Mouse (Mus musculus) liver, embryonic 14.5 days (tissue): ENCODE data around the gene Lag3. TPM values are rescaled to one million over a fixed set of nuclear protein-coding genes. Genes with fewer than 3 reads are reported as not detected.

Experiments
- ATAC-seq: fragments of 200-750 bp; cut with Nextera tagmentation; 2 replicates; pipeline ENCODE4 v1.8.0; 2017; ENCODE audit warnings: moderate number of reproducible peaks, mild to moderate bottlenecking, moderate library complexity; ENCODE audit not compliant: insufficient read depth
- DNase-seq, 3 experiments: peaks; one replicate each; pipeline ENCODE4 v3.0.0-alpha.2; 2012 to 2013; ENCODE audit warnings: low read depth in 3 of 3, low spot score in 3 of 3
- H3K27ac ChIP-seq: fragments of 300-500 bp; sonication (generic); 2 replicates; pipeline ENCODE4 v1.5.1; 2014; ENCODE audit warnings: moderate library complexity, mild to moderate bottlenecking, control low read depth, inconsistent platforms
- H3K27me3 ChIP-seq: fragments of 300-500 bp; sonication (generic); 2 replicates; pipeline ENCODE4 v1.6.1; 2014; ENCODE audit warnings: mild to moderate bottlenecking, low read length, moderate library complexity; ENCODE audit not compliant: control insufficient read depth, insufficient read depth
- H3K36me3 ChIP-seq: fragments of 300-500 bp; sonication (generic); replicated peaks from 2 replicates; pipeline ENCODE4 v1.6.1; 2014; ENCODE audit warnings: low read depth; ENCODE audit not compliant: control insufficient read depth, insufficient read depth
- H3K4me1 ChIP-seq, 2 experiments: fragments of 200-500 bp in 1 of 2; fragments of 300-500 bp in 1 of 2; sonication (generic) in 1 of 2; replicated peaks; 2 replicates each; pipeline ENCODE4 v1.6.1; 2012 to 2014; ENCODE audit warnings: antibody characterized with exemption in 1 of 2, inconsistent platforms in 1 of 2, low read length in 1 of 2; ENCODE audit not compliant: control insufficient read depth in 2 of 2, insufficient read depth in 2 of 2
- H3K4me2 ChIP-seq: fragments of 300-500 bp; sonication (generic); 2 replicates; pipeline ENCODE4 v1.6.1; 2014; ENCODE audit warnings: low read depth, mild to moderate bottlenecking, control low read depth, moderate library complexity
- H3K4me3 ChIP-seq, 2 experiments: fragments of 200-500 bp in 1 of 2; fragments of 300-500 bp in 1 of 2; sonication (generic) in 1 of 2; 2 replicates each; pipeline ENCODE4 v1.5.1; 2012 to 2014; ENCODE audit warnings: low read depth in 2 of 2, low read length in 2 of 2, mild to moderate bottlenecking in 2 of 2, control low read depth in 1 of 2, inconsistent platforms in 1 of 2, moderate library complexity in 1 of 2; ENCODE audit not compliant: insufficient read depth in 1 of 2
- H3K9ac ChIP-seq: fragments of 300-500 bp; sonication (generic); replicated peaks from 2 replicates; pipeline ENCODE4 v1.6.1; 2014; ENCODE audit warnings: mild to moderate bottlenecking, control low read depth, moderate library complexity
- H3K9me3 ChIP-seq: fragments of 300-500 bp; sonication (generic); 2 replicates; pipeline ENCODE4 v1.6.1; 2016; ENCODE audit warnings: low read length, mixed read lengths; ENCODE audit not compliant: control insufficient read depth
- CTCF ChIP-seq: IDR thresholded peaks from 2 replicates; pipeline ENCODE4 v1.5.1; 2016; ENCODE audit warnings: antibody characterized with exemption, low read depth, control low read depth
- EP300 ChIP-seq: IDR thresholded peaks from 2 replicates; pipeline ENCODE4 v1.6.1; 2016; ENCODE audit warnings: antibody characterized with exemption, low read depth
- WGBS: fragments of 180-500 bp; shearing (Covaris S2); extraction: QIAGEN DNeasy Blood & Tissue Kit; methylation state at CpG from one replicate; pipeline ENCODE4 v1.1.7; 2014; ENCODE audit not compliant: insufficient replicate concordance; 5-methylcytosine and 5-hydroxymethylcytosine counted together
- polyA plus RNA-seq, 2 experiments: library from polyadenylated mRNA; depleted of rRNA in 1 of 2; stranded (reverse) in 1 of 2; unstranded in 1 of 2; fragments of >200 nt; fragmentation: Nextera tagmentation in 1 of 2; extraction: Ambion mirVana in 1 of 2; gene quantifications; 2 replicates each; pipeline versions ENCODE4 v1.2.1 to v1.2.3; 2012 to 2014

Lag3 gene
- polyA plus RNA-seq, 2 experiments: 0.11 to 0.17 TPM

- Histone ChIP-seq H3K4me1 (peaks cover 9 to 15% of the 10 kb centered on the region in 2 experiments), H3K4me2 (peak within 1 kb of the TSS; percentile 93), H3K27ac (peak within 1 kb of the TSS; percentile 60), H3K36me3 (peaks cover 10% of the 10 kb centered on the region), H3K9me3 (no peaks in the 10 kb centered on the region), H3K9ac (peak within 1 kb of the TSS; percentile 93), H3K27me3 (no peaks in the 10 kb centered on the region), H3K4me3 (peak within 1 kb of the TSS; percentile 63 to 89)
- under 1% methylated on average over 61 of the region's 64 CpGs for WGBS
- DNase-seq: peak; percentile 91 to 94 (median 93)
- TF ChIP-seq EP300 (no peak), CTCF (peak; percentile 99)
- peak; percentile 90 for ATAC-seq
Measured at GRCm38 (mm10) chr6:124930754-124931524, 19.4 kb upstream of the Lag3 start, which contains the start of gene Mlf2. TSS of gene Mlf2 (plus strand) at chr6:124931386.

- WGBS: 66% methylated on average over 1 of the region's 1 CpGs
- peak overlapping the region; percentile 59 for H3K27ac ChIP-seq
- H3K4me2 ChIP-seq: peak overlapping the region; percentile 93
- no peaks in the 10 kb centered on the region for H3K27me3 ChIP-seq
- H3K4me1 ChIP-seq: peaks cover 9 to 21% of the 10 kb centered on the region in 2 experiments
- H3K36me3 ChIP-seq: peaks cover 8% of the 10 kb centered on the region
- ATAC-seq (no peak), DNase-seq (peak in 1 of 3 experiments; percentile 26)
- TF ChIP-seq CTCF (no peak), EP300 (no peak)
- peak overlapping the region; percentile 59 to 89 for H3K4me3 ChIP-seq
- peak overlapping the region; percentile 49 for H3K9ac ChIP-seq
- H3K9me3 ChIP-seq: no peaks in the 10 kb centered on the region
Measured at GRCm38 (mm10) chr6:124930231-124930630, 18.7 kb upstream of the Lag3 start.

- 26% methylated on average over 5 of the region's 5 CpGs for WGBS
Measured at GRCm38 (mm10) chr6:124925941-124926340, 14.4 kb upstream of the Lag3 start.

GRCm38 (mm10) chr6:124925173-124925793 lies 13.8 kb upstream of the Lag3 start:
- no peak for DNase-seq
- Histone ChIP-seq H3K4me3 (no peak overlapping the region), H3K9ac (no peak overlapping the region), H3K9me3 (no peaks in the 10 kb centered on the region), H3K4me2 (peak overlapping the region; percentile 41), H3K27ac (peak overlapping the region; percentile 32), H3K36me3 (no peaks in the 10 kb centered on the region), H3K27me3 (peaks cover 6% of the 10 kb centered on the region), H3K4me1 (peaks cover 2 to 19% of the 10 kb centered on the region in 2 experiments)
- ATAC-seq: no peak
- WGBS: 37% methylated on average over 12 of the region's 12 CpGs
- no peak for TF ChIP-seq EP300
- no peak for TF ChIP-seq CTCF

More at GRCm38 (mm10) chr6:124925941-124926340, 14.4 kb upstream of the Lag3 start:
- ATAC-seq: no peak
- peak overlapping the region; percentile 35 for H3K27ac ChIP-seq
- peak overlapping the region; percentile 41 for H3K4me2 ChIP-seq
- TF ChIP-seq EP300 (no peak), CTCF (no peak)
- H3K36me3 ChIP-seq: no peaks in the 10 kb centered on the region
- H3K4me3 ChIP-seq: no peak overlapping the region; a peak in 1 of 4 replicates
- peaks cover 5 to 20% of the 10 kb centered on the region in 2 experiments for H3K4me1 ChIP-seq
- H3K9ac ChIP-seq: no peak overlapping the region
- DNase-seq: no peak
- H3K27me3 ChIP-seq: no peaks in the 10 kb centered on the region; the same call in 1 of the 2 replicates
- no peaks in the 10 kb centered on the region for H3K9me3 ChIP-seq

- ATAC-seq (no peak), DNase-seq (no peak)
- H3K4me1 ChIP-seq: peaks cover 0 to 17% of the 10 kb centered on the region in 2 experiments; a peak in 2 of 4 replicates
- H3K36me3 ChIP-seq: no peaks in the 10 kb centered on the region
- no peak overlapping the region for H3K4me2 ChIP-seq
- TF ChIP-seq EP300 (no peak), CTCF (no peak)
- no peak overlapping the region for H3K4me3 ChIP-seq
- peaks cover 43% of the 10 kb centered on the region for H3K27me3 ChIP-seq
- no peaks in the 10 kb centered on the region for H3K9me3 ChIP-seq
- 25% methylated on average over 4 of the region's 4 CpGs for WGBS
- H3K9ac ChIP-seq: no peak overlapping the region
- H3K27ac ChIP-seq: no peak overlapping the region
Measured at GRCm38 (mm10) chr6:124921539-124921938, 10.0 kb upstream of the Lag3 start.
